Mouse (Mus musculus) layer of hippocampus, postnatal 10 days (tissue): ENCODE measurements around the gene Atp1a4. TPM values are rescaled to one million over a fixed set of nuclear protein-coding genes. Genes with fewer than 3 reads are reported as not detected.

Source experiments
- DNase-seq, 2 experiments: peaks; one replicate each; pipeline ENCODE4 v3.0.0; 2021; ENCODE audit warnings: low spot score in 2 of 2
- total RNA-seq, 2 experiments: library from RNA; stranded (reverse); gene quantifications; 2 replicates each; pipeline ENCODE4 v1.2.3; 2021

Atp1a4 gene
- total RNA-seq, 2 experiments from 2014 or later, result not detected

GRCm38 (mm10) chr1:172198316-172198715 lies 59.9 kb downstream of the Atp1a4 start:
- no peak for DNase-seq

- DNase-seq, result peak in 1 of 2 experiments; percentile 19
These were observed 60.4 kb downstream of the Atp1a4 start for GRCm38 (mm10) chr1:172197851-172198250.

GRCm38 (mm10) chr1:172197146-172197545 lies 61.1 kb downstream of the Atp1a4 start:
- no peak for DNase-seq

GRCm38 (mm10) chr1:172194435-172194834 lies 63.8 kb downstream of the Atp1a4 start:
- no peak for DNase-seq

GRCm38 (mm10) chr1:172192217-172192616 lies 66.0 kb downstream of the Atp1a4 start:
- no peak for DNase-seq

- no peak for DNase-seq
These were observed 66.6 kb downstream of the Atp1a4 start for GRCm38 (mm10) chr1:172191578-172191977.

GRCm38 (mm10) chr1:172188891-172189290 lies 69.3 kb downstream of the Atp1a4 start:
- DNase-seq, result no peak

GRCm38 (mm10) chr1:172186401-172187289 lies 71.6 kb downstream of the Atp1a4 start:
- no peak for DNase-seq

GRCm38 (mm10) chr1:172183915-172184314 lies 74.3 kb downstream of the Atp1a4 start:
- DNase-seq, result no peak

GRCm38 (mm10) chr1:172183056-172183455 lies 75.2 kb downstream of the Atp1a4 start:
- no peak for DNase-seq

GRCm38 (mm10) chr1:172181777-172182176 lies 76.4 kb downstream of the Atp1a4 start:
- DNase-seq, result no peak

- DNase-seq, result no peak
These were observed 77.3 kb downstream of the Atp1a4 start for GRCm38 (mm10) chr1:172180881-172181280.

- no peak for DNase-seq
These were observed 79.1 kb downstream of the Atp1a4 start for GRCm38 (mm10) chr1:172179102-172179501.

- no peak for DNase-seq
These were observed 80.4 kb downstream of the Atp1a4 start for GRCm38 (mm10) chr1:172177791-172178190.

Other genes with a start within 250 kb of the Atp1a4 start
- 10 to 100 TPM; 32.3 to 33.0 TPM for gene Vangl2, start 230.0 kb downstream of the Atp1a4 start, total RNA-seq
- gene Nhlh1, start 200.8 kb downstream of the Atp1a4 start, total RNA-seq, result 1 to 10 TPM; 1.8 TPM
- gene Copa, start 175.9 kb downstream of the Atp1a4 start, total RNA-seq, result 100 to 1,000 TPM; 165 TPM
- 10 to 100 TPM; 72.0 to 79.4 TPM for gene Ncstn, start 175.6 kb downstream of the Atp1a4 start, total RNA-seq
- gene Pex19, start 131.7 kb downstream of the Atp1a4 start, total RNA-seq, result 100 to 1,000 TPM; 105 to 106 TPM
- gene Dcaf8, start 110.3 kb downstream of the Atp1a4 start, total RNA-seq, result 10 to 100 TPM; 85.4 to 90.5 TPM
- 100 to 1,000 TPM; 351 to 392 TPM for gene Pea15a, start 51.6 kb downstream of the Atp1a4 start, total RNA-seq
- gene Casq1, start 38.5 kb downstream of the Atp1a4 start, total RNA-seq, result 1 to 10 TPM; 1.2 to 1.6 TPM
- 100 to 1,000 TPM; 178 to 204 TPM for gene Igsf8, start 3.2 kb upstream of the Atp1a4 start, total RNA-seq
- gene Atp1a2, start 39.6 kb upstream of the Atp1a4 start, total RNA-seq, result 100 to 1,000 TPM; 472 TPM
- gene Kcnj9, start 70.9 kb upstream of the Atp1a4 start, total RNA-seq, result 10 to 100 TPM; 38.4 to 46.7 TPM
- 10 to 100 TPM; 70.7 to 73.5 TPM for gene Kcnj10, start 82.8 kb upstream of the Atp1a4 start, total RNA-seq
- gene Pigm, start 118.1 kb upstream of the Atp1a4 start, total RNA-seq, result 10 to 100 TPM; 10.2 to 10.8 TPM
- gene Slamf9, start 216.9 kb upstream of the Atp1a4 start, total RNA-seq, result 1 to 10 TPM in 1 of 2 experiments, under 1 TPM in 1; 0.64 to 1.1 TPM
- 10 to 100 TPM; 13.9 to 15.5 TPM for gene Igsf9, start 223.4 kb upstream of the Atp1a4 start, total RNA-seq
- 10 to 100 TPM; 20.7 to 21.4 TPM for gene Tagln2, start 241.6 kb upstream of the Atp1a4 start, total RNA-seq